Mouse (Mus musculus) megakaryocyte-erythroid progenitor cell, adult 5-6 weeks (primary cell): ENCODE measurements around the gene Arhgap30. TPM values are rescaled to one million over a fixed set of nuclear protein-coding genes. Genes with fewer than 3 reads are reported as not detected.

Experiments used
- ATAC-seq: replicated peaks from 2 replicates; pipeline ENCODE4 v1.8.0; 2016; ENCODE audit warnings: mild to moderate bottlenecking, inconsistent platforms; ENCODE audit not compliant: severe bottlenecking, poor library complexity, low FRiP score, low TSS enrichment
- total RNA-seq, 2 experiments: library from RNA; stranded (forward) in 1 of 2; stranded (reverse) in 1 of 2; fragments of 200-1000, 215-1000 nt in 1 of 2; fragments of >200 nt in 1 of 2; fragmentation: Nextera tagmentation in 1 of 2; gene quantifications; 2 replicates each; pipeline ENCODE4 v1.2.3; 2014 to 2017

The Arhgap30 gene
- total RNA-seq, 2 experiments from 2014 or later, result 11.8 to 18.7 TPM

GRCm38 (mm10) chr1:171419905-171420304 lies 31.2 kb downstream of the Arhgap30 start:
- no peak for ATAC-seq

GRCm38 (mm10) chr1:171422504-171423095 lies 33.8 kb downstream of the Arhgap30 start:
- ATAC-seq, result peak; percentile 69

GRCm38 (mm10) chr1:171424638-171425037 lies 35.9 kb downstream of the Arhgap30 start:
- no peak for ATAC-seq

- ATAC-seq, result no peak
Measured at GRCm38 (mm10) chr1:171425126-171425525, 36.4 kb downstream of the Arhgap30 start.

- ATAC-seq, result no peak
Measured at GRCm38 (mm10) chr1:171432158-171432557, 43.4 kb downstream of the Arhgap30 start.

- ATAC-seq, result no peak
Measured at GRCm38 (mm10) chr1:171435288-171435814, 46.6 kb downstream of the Arhgap30 start.

- no peak for ATAC-seq
Measured at GRCm38 (mm10) chr1:171435974-171436373, 47.2 kb downstream of the Arhgap30 start.

GRCm38 (mm10) chr1:171437264-171438013 lies 48.7 kb downstream of the Arhgap30 start, which contains the start of gene F11r:
TSS of gene F11r (plus strand) at chr1:171437535.
- ATAC-seq, result peak; percentile 69

GRCm38 (mm10) chr1:171438014-171438670 lies 49.4 kb downstream of the Arhgap30 start:
- ATAC-seq, result no peak

GRCm38 (mm10) chr1:171439072-171439471 lies 50.3 kb downstream of the Arhgap30 start:
- ATAC-seq, result no peak

- ATAC-seq, result no peak
Measured at GRCm38 (mm10) chr1:171440025-171440725, 51.4 kb downstream of the Arhgap30 start.

- ATAC-seq, result no peak
Measured at GRCm38 (mm10) chr1:171441466-171442412, 53.0 kb downstream of the Arhgap30 start.

- no peak for ATAC-seq
Measured at GRCm38 (mm10) chr1:171442413-171442760, 53.6 kb downstream of the Arhgap30 start.

GRCm38 (mm10) chr1:171445050-171445449 lies 56.3 kb downstream of the Arhgap30 start:
- no peak for ATAC-seq

- ATAC-seq, result no peak
Measured at GRCm38 (mm10) chr1:171446854-171447253, 58.1 kb downstream of the Arhgap30 start.

- 0 out of 2 replicates have a peak, but pooled peaks have one; percentile 12 for ATAC-seq
Measured at GRCm38 (mm10) chr1:171447692-171448091, 58.9 kb downstream of the Arhgap30 start.

- no peak for ATAC-seq
Measured at GRCm38 (mm10) chr1:171450062-171450461, 61.3 kb downstream of the Arhgap30 start.

GRCm38 (mm10) chr1:171451001-171451400 lies 62.2 kb downstream of the Arhgap30 start:
- ATAC-seq, result no peak

GRCm38 (mm10) chr1:171452522-171452921 lies 63.8 kb downstream of the Arhgap30 start:
- no peak for ATAC-seq
